Comparison of ENCODE assay signal across 16 mouse cellular contexts in genomic region chr9:33289381-33289780, GRCm38 (mm10).
A peak's percentile ranks its signal among the peaks of the same experiment; 100 is the strongest.
DNase-seq lines count a peak whose midpoint lies in the region; ATAC-seq and TF ChIP-seq lines count a peak whose summit lies in the region.
"Had no signal": no experiment of that assay in that cellular context is flagged by ENCODE, and none has a peak within 500 bp of the region (broad histone marks: within the 10 kb centered on the region; RNA-seq: fewer than 3 reads in every experiment).

No protein-coding gene starts in this region.

- H3K9me3 ChIP-seq in midbrain, postnatal 0 days (ENCODE audit: low read length): no peaks in the 10 kb centered on the region
- no peaks in the 10 kb centered on the region for H3K9me3 ChIP-seq in midbrain, embryonic 14.5 days (ENCODE audit: control insufficient read depth, low read length)
- no peaks in the 10 kb centered on the region for H3K9me3 ChIP-seq in liver, embryonic 12.5 days (replicated peaks)
- H3K9me3 ChIP-seq: forebrain, embryonic 13.5 days; hindbrain, embryonic 12.5 days; liver, embryonic 13.5 days; megakaryocyte, embryonic 14.5 days had no signal

- WGBS in midbrain, postnatal 0 days: 90% methylated on average over 5 of the region's 5 CpGs
- 83% methylated on average over 5 of the region's 5 CpGs for WGBS in midbrain, embryonic 14.5 days
- 60% methylated on average over 5 of the region's 5 CpGs for WGBS in liver, embryonic 12.5 days (ENCODE audit: insufficient replicate concordance)

- DNase-seq in midbrain, postnatal 0 days (ENCODE audit: low spot score): peak; percentile 29
- no peak for DNase-seq in midbrain, embryonic 14.5 days
- peak; percentile 72 to 79 for DNase-seq in cerebellum, postnatal 10 days
- DNase-seq in left cerebral cortex, adult 18-20 months (ENCODE audit: low spot score in 2 of 2): peak; percentile 35 to 60
- peak; percentile 10 to 59 for DNase-seq in right cerebral cortex, postnatal 36 days (ENCODE audit: low spot score in 2 of 2)
- no peak for DNase-seq in urinary bladder, adult 18-20 months (ENCODE audit: low spot score in 2 of 2)
- no peak for DNase-seq in ovary, postnatal 36 days (ENCODE audit: low spot score)
- DNase-seq: B cell, adult 2 months; kidney, adult 11 months; kidney, postnatal 4 days; liver, embryonic 13.5 days had no signal

- no peak overlapping the region for H3K4me2 ChIP-seq in midbrain, postnatal 0 days (ENCODE audit: low read depth, low read length, poor library complexity, severe bottlenecking)
- H3K4me2 ChIP-seq in midbrain, embryonic 14.5 days (ENCODE audit: low read length): no peak overlapping the region
- H3K4me2 ChIP-seq in liver, embryonic 12.5 days: no peak overlapping the region
- H3K4me2 ChIP-seq: forebrain, embryonic 13.5 days; hindbrain, embryonic 12.5 days; liver, embryonic 13.5 days had no signal

- H3K27me3 ChIP-seq in midbrain, postnatal 0 days (ENCODE audit: insufficient read depth, low read length): no peaks in the 10 kb centered on the region
- H3K27me3 ChIP-seq in midbrain, embryonic 14.5 days (ENCODE audit: control insufficient read depth, insufficient read depth, low read length): no peaks in the 10 kb centered on the region
- no peaks in the 10 kb centered on the region for H3K27me3 ChIP-seq in liver, embryonic 12.5 days (replicated peaks)
- H3K27me3 ChIP-seq: forebrain, embryonic 13.5 days; hindbrain, embryonic 12.5 days; liver, embryonic 13.5 days; megakaryocyte, embryonic 14.5 days had no signal

- no peak for TF ChIP-seq CTCF in midbrain, postnatal 0 days (IDR thresholded peaks at IDR 0.05)

- no peaks in the 10 kb centered on the region for H3K4me1 ChIP-seq in midbrain, postnatal 0 days (ENCODE audit: insufficient read depth, low read length)
- H3K4me1 ChIP-seq in midbrain, embryonic 14.5 days (ENCODE audit: control insufficient read depth, insufficient read depth, low read length): no peaks in the 10 kb centered on the region
- no peaks in the 10 kb centered on the region for H3K4me1 ChIP-seq in liver, embryonic 12.5 days
- H3K4me1 ChIP-seq: forebrain, embryonic 13.5 days; hindbrain, embryonic 12.5 days; liver, embryonic 13.5 days; megakaryocyte, embryonic 14.5 days had no signal

- ATAC-seq in midbrain, postnatal 0 days (ENCODE audit: low FRiP score): no peak
- ATAC-seq in midbrain, embryonic 14.5 days (ENCODE audit: low FRiP score, low TSS enrichment): no peak
- no peak for ATAC-seq in liver, embryonic 12.5 days
- ATAC-seq: forebrain, embryonic 13.5 days; lung, postnatal 0 days had no signal

- H3K27ac ChIP-seq in midbrain, postnatal 0 days (ENCODE audit: low read depth, low read length): no peak overlapping the region
- H3K27ac ChIP-seq in midbrain, embryonic 14.5 days (replicated peaks; ENCODE audit: low read depth, low read length): no peak overlapping the region
- H3K27ac ChIP-seq in liver, embryonic 12.5 days: no peak overlapping the region
- H3K27ac ChIP-seq: forebrain, embryonic 13.5 days; hindbrain, embryonic 12.5 days; liver, embryonic 13.5 days had no signal

- H3K36me3 ChIP-seq in midbrain, postnatal 0 days (ENCODE audit: insufficient read depth, low read length): no peaks in the 10 kb centered on the region
- H3K36me3 ChIP-seq in midbrain, embryonic 14.5 days (ENCODE audit: control insufficient read depth, insufficient read depth, low read length): no peaks in the 10 kb centered on the region
- no peaks in the 10 kb centered on the region for H3K36me3 ChIP-seq in liver, embryonic 12.5 days
- H3K36me3 ChIP-seq: hindbrain, embryonic 12.5 days; liver, embryonic 13.5 days had no signal

- H3K9ac ChIP-seq in midbrain, postnatal 0 days (replicated peaks; ENCODE audit: low read length, poor library complexity, severe bottlenecking): no peak overlapping the region
- H3K9ac ChIP-seq in midbrain, embryonic 14.5 days (replicated peaks; ENCODE audit: low read length): no peak overlapping the region
- no peak overlapping the region for H3K9ac ChIP-seq in liver, embryonic 12.5 days
- H3K9ac ChIP-seq: forebrain, embryonic 13.5 days; hindbrain, embryonic 12.5 days; liver, embryonic 13.5 days had no signal

- H3K4me3 ChIP-seq in midbrain, postnatal 0 days (ENCODE audit: low read depth, low read length): no peak overlapping the region
- H3K4me3 ChIP-seq in midbrain, embryonic 14.5 days (replicated peaks; ENCODE audit: low read depth, low read length): no peak overlapping the region
- H3K4me3 ChIP-seq in liver, embryonic 12.5 days: no peak overlapping the region
- H3K4me3 ChIP-seq: forebrain, embryonic 13.5 days; hindbrain, embryonic 12.5 days; liver, embryonic 13.5 days; megakaryocyte, embryonic 14.5 days had no signal

Comparison
In these comparisons a context has a peak if more than half of its experiments do, and no peak if none do; other contexts are left out.
1. DNase-seq: peak in midbrain, postnatal 0 days (single experiment), cerebellum, postnatal 10 days (2 of 2), left cerebral cortex, adult 18-20 months (2 of 2) and right cerebral cortex, postnatal 36 days (2 of 2); none in midbrain, embryonic 14.5 days (single experiment), urinary bladder, adult 18-20 months (0 of 2) and ovary, postnatal 36 days (single experiment).